Comparison of ENCODE assay signal across 30 mouse cellular contexts in genomic region chr16:24225897-24226296, GRCm38 (mm10).
"Had no signal": no experiment of that assay in that cellular context is flagged by ENCODE, and none has a peak within 500 bp of the region (broad histone marks: within the 10 kb centered on the region; RNA-seq: fewer than 3 reads in every experiment).

No protein-coding gene starts in this region.

- H3K4me3 ChIP-seq: left cerebral cortex, adult 2 months; limb, embryonic 10.5 days; limb, embryonic 12.5 days; limb, embryonic 13.5 days; limb, embryonic 15.5 days; liver, embryonic 13.5 days; liver, embryonic 15.5 days; lung, embryonic 15.5 days; megakaryocyte, embryonic 14.5 days; midbrain, embryonic 10.5 days; midbrain, embryonic 12.5 days; midbrain, embryonic 13.5 days; midbrain, embryonic 15.5 days; myocyte; neural tube, embryonic 12.5 days had no signal

- H3K4me1 ChIP-seq: limb, embryonic 15.5 days; lung, embryonic 15.5 days; midbrain, embryonic 10.5 days; midbrain, embryonic 12.5 days; midbrain, embryonic 13.5 days; midbrain, embryonic 15.5 days had no signal

- H3K36me3 ChIP-seq: limb, embryonic 10.5 days; limb, embryonic 12.5 days; limb, embryonic 13.5 days; limb, embryonic 15.5 days; liver, embryonic 13.5 days; liver, embryonic 15.5 days; lung, embryonic 15.5 days; midbrain, embryonic 10.5 days; midbrain, embryonic 12.5 days; midbrain, embryonic 13.5 days; midbrain, embryonic 15.5 days; neural tube, embryonic 12.5 days had no signal

- ATAC-seq: lung, postnatal 0 days; midbrain, embryonic 13.5 days; midbrain, embryonic 15.5 days; midbrain, embryonic 16.5 days had no signal

- H3K27me3 ChIP-seq: limb, embryonic 12.5 days; limb, embryonic 13.5 days; limb, embryonic 15.5 days; liver, embryonic 13.5 days; liver, embryonic 15.5 days; lung, embryonic 15.5 days; megakaryocyte, embryonic 14.5 days; midbrain, embryonic 12.5 days; midbrain, embryonic 13.5 days; midbrain, embryonic 15.5 days; neural tube, embryonic 12.5 days had no signal

- H3K4me2 ChIP-seq: limb, embryonic 12.5 days; limb, embryonic 13.5 days; limb, embryonic 15.5 days; liver, embryonic 13.5 days; liver, embryonic 15.5 days; lung, embryonic 14.5 days; lung, embryonic 15.5 days; midbrain, embryonic 11.5 days; midbrain, embryonic 12.5 days; midbrain, embryonic 13.5 days; midbrain, embryonic 15.5 days; neural tube, embryonic 12.5 days had no signal

- H3K9ac ChIP-seq: limb, embryonic 12.5 days; limb, embryonic 13.5 days; limb, embryonic 15.5 days; liver, embryonic 13.5 days; liver, embryonic 14.5 days; liver, embryonic 15.5 days; lung, embryonic 14.5 days; lung, embryonic 15.5 days; midbrain, embryonic 12.5 days; midbrain, embryonic 13.5 days; midbrain, embryonic 15.5 days; neural tube, embryonic 12.5 days had no signal

- DNase-seq: layer of hippocampus, postnatal 36 days; left cerebral cortex, postnatal 4 days; liver, embryonic 13.5 days; lung, adult 18-20 months; lung, adult 2 months; lung, embryonic 14.5 days; lung, postnatal 10 days; lung, postnatal 14 days; lung, postnatal 36 days; lung, postnatal 4 days; midbrain, embryonic 14.5 days had no signal

- H3K27ac ChIP-seq: left cerebral cortex, adult 2 months; limb, embryonic 10.5 days; limb, embryonic 12.5 days; limb, embryonic 13.5 days; limb, embryonic 15.5 days; liver, embryonic 13.5 days; liver, embryonic 14.5 days; liver, embryonic 15.5 days; lung, embryonic 15.5 days; macrophage; midbrain, embryonic 10.5 days; midbrain, embryonic 12.5 days; midbrain, embryonic 13.5 days; midbrain, embryonic 15.5 days; neural tube, embryonic 12.5 days had no signal

- H3K9me3 ChIP-seq: limb, embryonic 10.5 days; limb, embryonic 12.5 days; limb, embryonic 13.5 days; limb, embryonic 15.5 days; liver, embryonic 13.5 days; liver, embryonic 15.5 days; lung, embryonic 15.5 days; megakaryocyte, embryonic 14.5 days; midbrain, embryonic 10.5 days; midbrain, embryonic 12.5 days; midbrain, embryonic 13.5 days; midbrain, embryonic 15.5 days; neural tube, embryonic 12.5 days had no signal
